Mouse (Mus musculus) layer of hippocampus, postnatal 25 days (tissue): Measurements from ENCODE around the gene Hint1. TPM values are rescaled to one million over a fixed set of nuclear protein-coding genes. Genes with fewer than 3 reads are reported as not detected.

ENCODE experiments used
- DNase-seq, 2 experiments: peaks; one replicate each; pipeline ENCODE4 v3.0.0; 2022; ENCODE audit warnings: mixed read lengths in 2 of 2, low spot score in 1 of 2; ENCODE audit errors: extremely low spot score in 1 of 2
- total RNA-seq, 2 experiments: library from RNA; stranded (reverse); gene quantifications; 2 replicates each; pipeline ENCODE4 v1.2.3; 2021

Hint1 gene
- total RNA-seq, 2 experiments from 2014 or later = 262 to 295 TPM

GRCm38 (mm10) chr11:54861471-54862420, 4.4 kb upstream of the Hint1 start:
- DNase-seq = no peak

DNA sequence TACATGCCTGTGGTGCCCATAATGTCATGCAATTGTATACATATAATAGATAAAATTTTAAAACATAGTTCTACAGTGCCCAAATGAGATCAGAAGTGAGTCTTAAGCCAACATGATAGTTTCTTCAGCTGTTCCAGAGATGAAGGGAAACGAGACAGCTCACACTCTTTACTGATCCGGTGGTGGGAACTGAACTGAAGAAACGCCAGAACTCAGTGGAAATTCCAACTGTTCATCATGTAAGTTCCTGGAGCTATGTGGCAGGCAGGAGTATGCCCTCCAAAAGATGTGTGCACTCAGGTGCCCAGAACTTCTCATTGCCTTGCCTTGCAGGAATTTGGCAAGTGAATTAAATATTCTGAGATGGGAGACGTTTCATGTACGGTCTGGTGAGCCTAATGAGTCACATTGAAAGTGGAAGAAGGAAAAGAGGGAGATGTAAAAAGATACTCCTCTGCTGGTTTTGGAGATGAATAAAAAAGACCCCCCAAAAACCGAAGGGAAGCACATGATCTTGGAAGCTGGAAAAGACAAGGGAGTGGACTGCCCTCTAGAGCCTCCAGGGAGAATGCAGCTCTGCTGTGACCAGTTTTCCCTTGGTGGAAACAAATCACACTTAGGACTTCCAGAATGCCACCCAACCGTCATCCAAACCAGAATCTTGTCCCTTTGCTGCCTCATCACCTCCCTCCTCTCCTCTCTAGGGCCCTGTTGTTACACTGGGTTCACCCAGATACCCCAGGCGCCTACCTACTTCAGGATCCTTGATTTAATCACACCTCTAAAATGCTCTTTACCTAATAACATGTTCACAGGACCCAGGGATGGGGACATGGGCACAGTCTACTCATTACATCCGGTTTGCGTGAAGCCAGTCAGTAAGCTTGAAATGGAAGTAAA, 3.3 kb upstream of the Hint1 start:
- DNase-seq = peak in 1 of 2 experiments; percentile 66

- no peak for DNase-seq
Observed at GRCm38 (mm10) chr11:54865330-54866085, 675 bp upstream of the Hint1 start.

DNA sequence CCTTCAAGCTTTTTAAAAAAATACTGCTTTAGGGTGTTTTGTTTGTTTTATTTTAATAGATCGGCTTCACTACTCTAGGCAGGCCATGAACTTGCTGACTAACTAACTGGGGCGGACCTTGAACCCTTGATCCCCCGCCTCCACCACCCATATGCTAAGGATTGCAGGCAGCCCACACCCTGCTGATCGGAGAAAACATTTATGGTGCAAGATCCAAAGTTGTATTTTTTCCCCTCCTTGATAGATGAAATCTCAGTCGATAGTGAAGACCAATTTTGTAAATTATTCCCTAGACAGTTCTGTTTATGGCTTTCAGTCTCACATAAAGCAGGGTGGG, 834 bp downstream of the Hint1 start:
- DNase-seq = no peak

- no peak for DNase-seq
Observed at GRCm38 (mm10) chr11:54867903-54868434, 1.8 kb downstream of the Hint1 start.

DNA sequence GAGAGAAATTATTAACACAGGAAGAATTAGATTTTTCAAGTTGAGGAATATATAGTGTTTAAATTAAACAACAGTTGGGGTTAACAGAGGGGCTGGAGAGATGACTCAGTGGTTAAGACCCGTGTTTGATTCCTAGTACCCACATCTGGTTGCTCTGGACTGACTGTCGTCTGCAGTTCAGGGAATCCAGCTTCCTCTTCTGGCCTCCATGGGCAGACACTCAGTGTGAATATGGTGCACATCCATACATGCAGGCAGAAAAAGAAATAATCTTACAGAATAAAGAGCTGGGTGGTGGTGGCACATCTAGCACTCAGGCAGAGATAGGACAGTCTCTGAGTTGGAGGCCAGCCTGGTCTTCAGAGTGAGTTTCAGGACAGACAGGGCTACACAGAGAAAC, 2.3 kb downstream of the Hint1 start:
- no peak for DNase-seq

GRCm38 (mm10) chr11:54869318-54869717, 3.1 kb downstream of the Hint1 start:
- DNase-seq = no peak

- DNase-seq = no peak
Observed at GRCm38 (mm10) chr11:54871831-54872537, 5.8 kb downstream of the Hint1 start.

DNA sequence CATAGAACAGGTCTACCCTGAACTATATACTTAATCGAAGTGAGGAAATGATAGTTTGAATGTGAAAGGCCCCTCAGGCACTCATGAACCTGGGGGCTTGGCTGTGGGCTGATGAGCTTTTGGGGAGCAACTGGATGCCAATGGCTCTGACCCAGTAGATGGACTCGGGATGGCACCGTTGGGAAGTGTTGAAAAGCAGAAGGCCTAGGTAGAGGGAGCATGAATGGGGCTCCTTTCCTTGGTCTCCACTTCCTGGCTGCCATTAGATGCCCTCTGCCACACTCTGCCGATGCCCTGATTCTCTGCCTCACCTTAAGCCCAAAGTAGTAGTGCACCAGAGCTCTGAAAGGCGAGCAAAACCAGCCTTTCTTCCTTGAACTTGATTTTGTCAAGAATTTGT, 9.8 kb downstream of the Hint1 start:
- DNase-seq = no peak

DNA sequence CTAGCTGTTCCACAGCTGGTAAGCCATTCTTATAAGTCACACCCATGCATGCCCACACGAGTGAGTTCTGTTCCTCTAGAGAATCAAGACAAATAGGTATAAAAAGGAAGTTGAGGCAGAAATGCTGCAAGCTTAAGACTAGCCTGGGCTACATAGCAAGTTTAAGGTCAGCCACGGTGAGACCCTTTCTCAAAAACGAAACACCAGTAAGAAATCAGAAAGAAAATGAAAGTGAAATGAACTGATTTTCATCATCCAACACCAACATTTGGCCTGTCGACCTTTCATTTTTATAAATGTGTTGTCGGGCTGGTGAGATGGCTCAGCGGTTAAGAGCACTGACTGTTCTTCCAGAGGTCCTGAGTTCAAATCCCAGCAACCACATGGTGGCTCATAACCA, 12.7 kb downstream of the Hint1 start:
- no peak for DNase-seq

GRCm38 (mm10) chr11:54879434-54879833, 13.3 kb downstream of the Hint1 start:
- DNase-seq = no peak

DNA sequence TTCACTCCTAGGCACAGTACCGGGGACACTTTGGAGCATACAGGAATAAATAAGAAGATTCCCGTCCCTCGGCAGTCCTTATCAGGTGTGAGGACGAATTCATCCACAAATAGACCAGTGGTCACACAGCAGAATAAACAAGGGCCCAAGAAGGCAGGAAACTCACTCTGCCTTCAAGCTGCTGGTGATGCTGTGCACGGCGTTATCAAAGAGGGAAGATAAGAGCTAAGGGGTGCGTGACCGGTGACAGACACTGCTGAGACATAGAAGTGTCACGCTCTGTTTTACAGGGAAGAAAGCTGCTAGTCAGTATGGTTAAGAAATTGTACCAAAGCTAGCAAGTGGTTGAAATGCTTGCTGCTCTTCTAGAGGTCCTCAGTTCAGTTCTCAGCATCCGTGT, 13.7 kb downstream of the Hint1 start:
- no peak for DNase-seq

DNA sequence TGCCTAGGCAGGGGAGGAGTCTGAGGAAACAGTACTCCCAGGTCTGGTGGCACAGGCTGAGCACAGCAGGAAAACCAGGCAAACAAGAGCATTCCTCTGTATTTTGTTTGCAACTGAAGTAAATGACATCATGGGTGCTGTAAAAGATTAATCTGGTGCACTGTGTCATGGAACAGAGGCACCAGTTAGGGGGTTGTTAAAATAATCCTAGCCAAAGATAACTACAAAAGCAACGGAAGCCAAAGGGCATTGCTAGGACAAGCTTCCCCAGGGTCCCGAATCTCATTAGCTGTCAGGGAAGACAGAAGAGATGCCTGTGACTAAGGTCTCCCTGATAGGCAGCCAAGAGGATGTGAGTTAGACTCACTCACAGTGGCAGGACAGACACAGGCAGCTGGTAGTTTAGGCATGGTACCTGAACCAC, 14.9 kb downstream of the Hint1 start:
- DNase-seq = no peak

DNA sequence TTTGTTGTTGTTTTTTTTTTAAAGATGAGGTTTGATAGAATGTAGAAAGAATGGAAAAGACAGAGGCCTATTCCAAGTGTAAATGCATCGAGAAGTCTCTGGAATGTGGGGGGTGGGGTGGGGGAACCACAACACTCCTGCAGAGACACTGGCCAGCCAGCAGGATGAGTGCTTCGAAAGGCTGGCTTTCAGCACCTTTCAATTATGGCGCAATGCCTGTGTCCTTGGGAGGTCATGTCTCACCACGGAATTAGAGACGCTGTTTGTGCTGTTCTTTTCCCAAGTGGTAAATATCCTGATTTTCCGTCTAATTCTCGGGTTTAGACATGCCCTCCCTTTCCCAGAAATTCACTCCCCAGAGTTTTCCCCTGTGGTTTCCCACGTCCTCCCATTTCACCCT, 16.5 kb downstream of the Hint1 start:
- DNase-seq = no peak

GRCm38 (mm10) chr11:54884197-54884828, 18.1 kb downstream of the Hint1 start:
- no peak for DNase-seq

DNA sequence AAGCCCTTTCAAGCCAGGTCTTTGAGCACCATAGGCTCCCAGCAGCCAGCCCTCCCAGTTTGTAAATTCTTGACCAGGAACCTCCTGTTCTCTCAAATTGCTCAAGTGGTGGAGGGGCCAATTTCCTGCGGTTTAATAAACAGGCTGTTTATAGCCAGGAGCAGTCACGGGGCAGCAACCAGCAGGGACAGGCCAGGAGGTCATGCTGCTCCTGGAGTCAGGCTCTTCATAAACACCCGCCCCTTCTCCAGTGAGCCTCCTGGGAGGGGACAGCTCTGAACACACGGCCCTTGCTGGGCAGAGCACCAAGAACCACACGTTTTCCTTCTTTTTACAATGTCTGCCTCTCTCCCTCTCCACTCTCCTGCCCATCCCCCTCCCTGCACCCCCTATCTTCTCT, 18.8 kb downstream of the Hint1 start:
- DNase-seq = no peak

DNA sequence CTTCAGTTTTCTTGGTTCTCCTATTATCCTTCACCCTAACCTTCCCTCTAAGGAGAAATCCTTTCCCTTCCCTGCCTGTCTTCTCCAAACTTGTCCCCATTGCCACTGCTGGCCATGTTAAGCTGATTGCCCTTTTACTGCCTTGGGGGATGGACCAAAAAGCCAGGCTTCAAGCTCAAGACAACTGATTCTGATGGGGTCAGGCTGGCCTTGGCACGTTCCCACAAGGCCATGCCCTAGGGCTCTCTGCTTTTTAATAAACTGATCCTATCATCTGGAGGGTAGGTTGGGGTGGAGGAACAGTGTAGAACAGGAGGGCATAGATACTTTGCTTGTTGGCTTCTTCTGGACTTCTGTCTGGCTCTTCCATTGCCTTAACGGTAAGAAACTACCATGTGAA, 19.2 kb downstream of the Hint1 start:
- no peak for DNase-seq

DNA sequence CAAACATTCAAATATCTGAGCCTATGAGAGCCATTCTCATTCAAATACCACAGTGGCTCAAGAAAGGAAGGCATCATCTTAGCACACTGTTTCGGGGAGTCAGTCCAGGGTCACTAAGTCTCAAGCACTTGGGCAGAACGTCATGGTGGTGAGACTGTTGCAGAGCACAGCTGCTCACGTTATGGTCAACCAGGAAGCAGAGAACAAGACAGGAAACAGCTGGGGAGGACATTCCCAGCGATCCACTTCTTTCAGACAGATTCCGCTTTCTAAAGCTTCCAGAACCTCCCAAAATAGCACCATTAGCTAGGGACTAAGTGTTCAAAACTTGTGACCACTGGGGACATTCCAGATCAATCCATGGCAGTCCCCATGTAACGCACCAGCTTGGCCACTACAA, 21.7 kb downstream of the Hint1 start:
- no peak for DNase-seq

DNA sequence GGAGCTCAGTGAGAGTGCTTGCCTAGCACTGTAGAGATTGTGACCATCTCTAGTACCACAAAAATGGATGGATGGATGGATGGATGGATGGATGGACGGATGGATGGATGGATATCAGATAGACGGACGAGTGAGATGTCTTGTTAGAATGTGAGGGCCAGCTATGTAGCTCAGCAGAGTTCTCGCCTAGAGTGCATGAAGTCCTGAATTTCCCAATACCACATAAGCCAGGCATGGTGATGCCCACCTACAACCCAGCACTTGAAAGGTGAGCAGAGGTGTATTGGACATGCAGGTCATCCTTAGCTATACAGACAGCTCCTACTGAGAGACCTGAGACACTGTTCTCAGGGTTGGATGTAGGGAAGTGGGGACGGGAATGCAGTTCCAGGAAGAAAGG, 25.2 kb downstream of the Hint1 start:
- no peak for DNase-seq
